Mouse (Mus musculus) brain, embryonic 14.5 days (tissue): ENCODE measurements around the gene Dnah2. TPM values are rescaled to one million over a fixed set of nuclear protein-coding genes. Genes with fewer than 3 reads are reported as not detected.

Experiments used
- DNase-seq: peaks from one replicate; pipeline ENCODE4 v3.0.0-alpha.2; 2011; ENCODE audit warnings: low read depth
- CTCF ChIP-seq: fragments of 200-500 bp; IDR thresholded peaks from 2 replicates; pipeline ENCODE4 v1.5.1; 2012; ENCODE audit warnings: inconsistent platforms, mild to moderate bottlenecking, moderate library complexity, borderline replicate concordance; ENCODE audit not compliant: insufficient read depth, insufficient read length; ENCODE audit errors: extremely low read depth
- POLR2A ChIP-seq: fragments of 200-500 bp; IDR thresholded peaks from 2 replicates; pipeline ENCODE4 v1.6.1; 2012; ENCODE audit warnings: mild to moderate bottlenecking, inconsistent platforms, borderline replicate concordance; ENCODE audit not compliant: poor library complexity, insufficient read depth, insufficient read length, severe bottlenecking; ENCODE audit errors: extremely low read depth
- polyA plus RNA-seq: library from polyadenylated mRNA; depleted of rRNA; stranded (reverse); fragments of >200 nt; gene quantifications from 2 replicates; pipeline ENCODE4 v1.2.3, GENCODE M21; 2012; rRNA removed

Dnah2 gene
- polyA plus RNA-seq, 1 experiment, result 5.2 TPM

DNA sequence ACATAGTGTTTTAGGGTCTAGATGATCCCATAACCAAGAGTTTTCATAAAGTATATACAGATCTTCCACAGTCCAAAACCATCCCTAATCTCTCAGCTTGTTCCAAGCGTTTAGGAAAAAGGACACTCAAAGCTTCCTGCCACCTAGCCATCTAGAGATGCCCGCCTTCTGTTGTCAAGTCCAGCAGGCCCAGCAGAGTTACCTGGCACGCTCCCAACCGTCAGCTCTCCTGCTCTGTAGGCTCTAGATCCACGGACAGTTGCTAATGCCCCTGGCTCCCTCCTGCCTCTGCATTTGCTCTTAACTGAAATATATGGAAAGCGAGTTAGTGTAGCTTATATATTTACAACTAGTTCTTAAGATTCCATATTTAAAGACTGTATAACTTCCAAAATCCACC, 167.6 kb downstream of the Dnah2 start:
- DNase-seq, result no peak
- no peak for TF ChIP-seq POLR2A
- no peak for TF ChIP-seq CTCF

DNA sequence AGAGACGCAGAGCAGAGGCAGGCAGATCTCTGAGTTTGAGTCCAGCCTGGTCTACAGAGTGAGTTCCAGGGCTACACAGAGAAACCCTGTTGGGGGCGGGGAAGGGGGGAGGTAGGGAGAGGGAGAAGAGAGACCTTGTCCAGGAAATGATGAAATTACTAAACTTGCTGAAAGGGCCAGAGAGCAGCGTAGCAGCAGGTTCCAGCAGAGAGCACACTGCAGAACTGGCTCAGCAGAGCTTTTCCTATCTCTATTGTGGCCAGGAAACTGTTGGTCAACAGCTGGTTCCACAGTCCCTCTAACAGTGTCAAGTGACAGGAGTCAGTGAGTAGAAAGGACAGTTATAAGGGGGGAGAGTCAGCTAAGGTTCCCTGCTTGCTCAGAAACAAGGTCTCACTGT, 169.3 kb downstream of the Dnah2 start:
- TF ChIP-seq POLR2A (no peak), CTCF (no peak)
- no peak for DNase-seq

DNA sequence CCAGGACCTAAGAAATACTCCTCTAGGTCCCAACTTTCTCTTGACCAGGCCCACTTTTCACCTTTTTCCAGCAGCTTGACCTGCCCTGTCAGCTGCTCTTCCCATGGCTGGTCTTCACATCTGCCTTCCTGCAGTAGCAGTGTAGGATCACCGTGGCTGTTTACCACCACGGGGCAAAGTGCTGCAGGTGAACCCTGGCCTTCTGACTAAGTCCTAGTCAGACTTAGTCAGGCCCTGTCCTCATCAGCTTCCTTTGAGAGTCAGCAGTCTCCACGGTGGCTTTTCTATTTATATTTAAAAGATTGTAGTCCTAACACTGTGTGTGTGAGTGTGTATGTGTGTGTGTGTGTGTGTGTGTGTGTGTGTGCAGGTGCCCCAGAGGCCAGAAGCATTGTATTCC, 171.1 kb downstream of the Dnah2 start:
- no peak for DNase-seq
- TF ChIP-seq POLR2A (no peak), CTCF (no peak)

DNA sequence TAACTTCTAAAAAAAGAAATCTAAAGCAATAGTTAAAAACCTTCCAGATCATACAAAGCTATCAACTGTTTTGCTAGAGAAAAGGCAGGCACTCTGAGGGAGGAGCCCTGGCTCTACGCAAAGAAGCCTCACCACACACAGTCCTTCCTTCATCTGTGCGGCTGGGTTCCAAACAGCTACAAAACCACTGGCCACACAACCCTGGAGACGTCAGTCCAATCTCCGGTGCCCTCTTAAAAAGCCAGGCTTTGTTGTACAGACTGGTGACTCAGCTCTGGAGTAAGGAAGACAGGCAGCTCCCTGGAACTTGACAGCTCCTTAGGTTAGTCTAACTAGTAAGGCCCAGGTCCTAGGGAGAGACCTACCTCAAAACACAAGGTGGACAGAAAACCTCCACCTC, 173.3 kb downstream of the Dnah2 start:
- no peak for TF ChIP-seq POLR2A
- no peak for TF ChIP-seq CTCF
- DNase-seq, result no peak

DNA sequence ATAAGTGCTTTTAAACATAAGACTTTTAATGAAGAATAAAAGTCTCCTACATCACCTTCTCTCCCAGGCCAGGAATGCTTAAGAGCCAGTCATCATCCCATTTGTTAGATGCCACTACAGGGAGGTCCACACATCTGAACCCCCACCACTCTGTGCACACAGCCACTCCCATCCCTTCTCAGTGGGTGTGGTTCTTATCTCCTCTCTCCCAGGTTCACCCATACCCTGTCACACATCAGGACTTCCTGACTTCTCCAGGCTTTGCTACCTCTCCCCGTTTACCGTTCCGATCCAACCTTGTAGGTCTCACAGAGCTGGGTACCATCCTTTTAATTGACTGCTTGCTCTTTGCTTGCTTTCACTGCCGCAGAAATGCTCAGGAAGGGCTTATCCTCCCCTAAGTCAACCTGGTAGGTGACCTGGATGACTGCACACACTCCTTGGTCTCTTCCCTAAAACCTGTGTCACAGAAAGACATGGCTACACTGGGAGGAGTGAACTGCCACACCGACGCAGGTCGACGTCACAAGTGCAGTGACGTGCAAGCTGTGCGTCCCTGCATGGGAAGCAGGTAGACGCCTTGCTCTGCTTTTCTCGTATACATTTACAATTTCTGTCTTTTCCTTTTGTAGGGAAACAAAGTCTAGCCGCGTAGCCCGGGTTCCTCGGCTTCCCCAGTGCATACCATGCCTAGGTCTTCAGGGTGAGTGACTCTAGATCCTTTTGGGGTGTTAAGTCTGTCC, 175.5 kb downstream of the Dnah2 start:
- no peak for DNase-seq
- no peak for TF ChIP-seq POLR2A
- no peak for TF ChIP-seq CTCF

DNA sequence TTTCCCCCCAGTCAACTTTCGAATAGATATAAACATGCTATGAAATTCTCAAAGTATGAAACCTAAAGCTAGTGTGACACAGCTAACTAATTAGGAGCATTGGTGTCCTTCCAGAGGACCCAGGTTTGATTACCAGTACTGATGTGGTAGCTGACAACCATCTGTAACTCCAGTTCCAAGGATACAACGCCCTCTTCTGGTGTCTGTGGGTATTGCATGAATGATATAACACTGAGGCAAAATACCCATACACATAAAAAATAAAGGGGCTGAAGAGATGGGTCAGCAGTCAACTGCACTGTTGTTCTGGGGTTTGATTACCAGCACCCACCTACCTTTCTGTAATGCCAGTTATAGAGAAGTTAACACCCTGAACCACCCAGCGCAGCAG, 176.1 kb downstream of the Dnah2 start:
- peak; percentile 40; the same call in 1 of the 2 replicates for TF ChIP-seq CTCF
- TF ChIP-seq POLR2A, result no peak
- peak; percentile 14 for DNase-seq

DNA sequence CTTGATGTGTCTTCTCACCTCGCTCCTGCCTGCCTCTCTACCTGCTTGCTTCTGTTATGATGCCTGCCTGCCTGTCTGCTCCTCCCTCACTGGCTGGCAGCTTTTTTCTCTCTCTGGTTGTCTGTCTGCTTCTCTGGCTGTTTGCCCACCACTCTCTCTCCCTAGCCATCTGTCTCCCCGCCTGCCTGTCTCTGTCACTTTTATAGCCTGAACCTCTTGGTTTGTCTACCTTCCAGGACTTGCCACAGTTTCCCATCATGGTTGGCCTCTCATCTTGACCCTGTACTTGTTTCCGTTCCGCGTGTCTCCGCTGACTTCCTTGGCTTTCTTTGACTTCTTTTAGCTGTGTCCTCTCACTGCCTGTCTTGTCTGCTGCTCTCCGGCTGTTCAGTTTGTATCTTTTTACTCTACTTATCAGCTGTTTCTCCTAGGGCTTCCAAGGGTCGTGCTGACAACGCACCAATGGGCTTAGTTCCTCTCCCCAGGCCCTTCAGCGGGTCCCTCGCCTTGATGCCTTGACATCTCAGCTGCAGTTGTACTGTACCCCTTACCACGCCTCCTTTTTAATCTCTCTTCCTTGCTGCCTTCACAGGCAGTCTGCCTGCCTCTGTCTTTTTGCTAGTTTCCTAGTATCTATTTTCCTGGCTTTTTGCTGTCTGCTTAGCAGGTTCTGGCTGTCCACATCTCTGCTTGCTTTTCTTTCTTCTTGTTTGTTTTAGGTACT, 176.7 kb downstream of the Dnah2 start:
- TF ChIP-seq CTCF, result no peak
- no peak for TF ChIP-seq POLR2A
- DNase-seq, result peak; percentile 90

DNA sequence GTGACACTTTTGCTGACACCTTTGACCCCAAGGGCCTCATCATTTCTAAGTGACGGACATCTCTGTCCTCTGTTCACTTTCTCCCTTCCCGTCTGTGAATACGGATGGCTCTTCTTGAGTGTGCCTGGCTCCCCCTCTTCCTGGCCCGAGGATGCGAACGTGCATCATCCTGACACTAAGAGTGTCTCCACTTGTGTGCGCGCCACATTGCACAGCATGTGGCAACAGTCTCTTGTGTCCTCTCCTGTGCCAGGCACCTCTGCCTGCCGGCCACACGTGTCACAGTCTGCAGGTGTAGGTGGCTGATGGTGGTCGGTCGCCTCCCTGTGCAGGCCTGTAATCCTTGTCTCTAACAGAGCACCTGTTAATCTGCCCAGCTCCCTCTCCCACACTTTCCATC, 177.3 kb downstream of the Dnah2 start:
- DNase-seq, result no peak
- TF ChIP-seq POLR2A (no peak), CTCF (no peak)

DNA sequence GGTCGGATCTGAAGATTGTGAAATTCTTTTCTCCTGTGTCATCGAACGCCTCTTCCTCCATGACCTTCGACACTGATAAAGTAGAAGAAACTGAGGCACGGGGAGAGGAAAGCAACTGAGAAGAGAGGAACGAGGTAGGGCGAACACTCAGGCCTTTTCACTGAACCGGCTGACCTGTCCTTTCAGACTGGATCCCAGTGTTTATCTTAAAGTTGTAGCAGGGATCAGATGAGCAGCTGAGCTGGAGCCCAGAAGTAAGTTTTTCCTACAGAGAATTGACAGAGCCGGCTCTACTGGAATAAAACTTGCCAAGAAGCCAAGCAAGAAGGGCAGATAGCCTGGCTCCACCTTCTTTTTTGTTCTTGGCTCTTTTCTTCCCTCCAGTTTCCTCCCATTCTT, 178.1 kb downstream of the Dnah2 start:
- TF ChIP-seq POLR2A (no peak), CTCF (no peak)
- peak; percentile 39 for DNase-seq

Other genes starting within 250 kb of the Dnah2 start
- gene Cntrob, start 225.3 kb downstream of the Dnah2 start, polyA plus RNA-seq, result 42.2 and 54.4 TPM in 2 replicates
- 116 and 118 TPM in 2 replicates for gene Trappc1, start 225.1 kb downstream of the Dnah2 start, polyA plus RNA-seq
- 7.0 and 8.7 TPM in 2 replicates for gene Kcnab3, start 222.9 kb downstream of the Dnah2 start, polyA plus RNA-seq
- 82.8 and 115 TPM in 2 replicates for gene Rnf227, start 208.6 kb downstream of the Dnah2 start, polyA plus RNA-seq
- 321 and 358 TPM in 2 replicates for gene Chd3, start 179.7 kb downstream of the Dnah2 start, polyA plus RNA-seq
- gene Naa38, start 153.6 kb downstream of the Dnah2 start, polyA plus RNA-seq, result 84.1 and 111 TPM in 2 replicates
- gene Cyb5d1, start 153.5 kb downstream of the Dnah2 start, polyA plus RNA-seq, result 26.7 and 28.7 TPM in 2 replicates
- gene Tmem88, start 150.9 kb downstream of the Dnah2 start, polyA plus RNA-seq, result 5.7 TPM in 2 replicates
- 12.4 and 38.7 TPM in 2 replicates for gene Kdm6b, start 135.4 kb downstream of the Dnah2 start, polyA plus RNA-seq
- 187 and 206 TPM in 2 replicates for gene Efnb3, start 11.1 kb upstream of the Dnah2 start, polyA plus RNA-seq
- 20.9 and 27.0 TPM in 2 replicates for gene Wrap53, start 31.1 kb upstream of the Dnah2 start, polyA plus RNA-seq
- gene Trp53, start 31.2 kb upstream of the Dnah2 start, polyA plus RNA-seq, result 93.6 and 131 TPM in 2 replicates
- 44.3 and 74.7 TPM in 2 replicates for gene Atp1b2, start 56.8 kb upstream of the Dnah2 start, polyA plus RNA-seq
- 0.08 TPM in 1 of 2 replicates, not detected in the other for gene Shbg, start 68.8 kb upstream of the Dnah2 start, polyA plus RNA-seq
- 13.7 and 17.8 TPM in 2 replicates for gene Sat2, start 72.9 kb upstream of the Dnah2 start, polyA plus RNA-seq
- 129 and 151 TPM in 2 replicates for gene Fxr2, start 83.9 kb upstream of the Dnah2 start, polyA plus RNA-seq
- gene Sox15, start 106.2 kb upstream of the Dnah2 start, polyA plus RNA-seq, result 0.42 TPM in 1 of 2 replicates, not detected in the other
- 133 and 185 TPM in 2 replicates for gene Mpdu1, start 113.5 kb upstream of the Dnah2 start, polyA plus RNA-seq
- 7.8 and 10.8 TPM in 2 replicates for gene Cd68, start 117.0 kb upstream of the Dnah2 start, polyA plus RNA-seq
- gene Eif4a1, start 123.3 kb upstream of the Dnah2 start, polyA plus RNA-seq, result 894 and 1,040 TPM in 2 replicates
- gene Senp3, start 133.0 kb upstream of the Dnah2 start, polyA plus RNA-seq, result 139 and 167 TPM in 2 replicates
- 0.55 and 0.71 TPM in 2 replicates for gene Tnfsf13, start 136.7 kb upstream of the Dnah2 start, polyA plus RNA-seq
- gene Tnfsf12, start 146.7 kb upstream of the Dnah2 start, polyA plus RNA-seq, result 5.3 and 6.0 TPM in 2 replicates
- 0.77 and 1.2 TPM in 2 replicates for gene Tnfsfm13, start 147.0 kb upstream of the Dnah2 start, polyA plus RNA-seq
- gene Polr2a, start 209.5 kb upstream of the Dnah2 start, polyA plus RNA-seq, result 35.8 and 71.0 TPM in 2 replicates
- gene Slc35g3, start 212.9 kb upstream of the Dnah2 start, polyA plus RNA-seq, result 0.68 and 1.1 TPM in 2 replicates
- 10.0 and 12.1 TPM in 2 replicates for gene Zbtb4, start 216.8 kb upstream of the Dnah2 start, polyA plus RNA-seq
- gene Chrnb1, start 246.8 kb upstream of the Dnah2 start, polyA plus RNA-seq, result 3.0 and 4.2 TPM in 2 replicates